Mouse (Mus musculus) limb, embryonic 10.5 days (tissue): ENCODE data around the gene Gm3047. TPM values are rescaled to one million over a fixed set of nuclear protein-coding genes. Genes with fewer than 3 reads are reported as not detected.
"Not testable (repeated sequence)": the region's sequence is repeated elsewhere in the genome, so short reads cannot be mapped to it uniquely, and the experiment has no call there.

Experiments
- DNase-seq: peaks from one replicate; pipeline ENCODE4 v3.0.0-alpha.2; 2017; ENCODE audit warnings: low spot score
- H3K27ac ChIP-seq: fragments of 300-500 bp; sonication (generic); 2 replicates; pipeline ENCODE4 v1.5.1; 2016; ENCODE audit warnings: mild to moderate bottlenecking
- H3K27me3 ChIP-seq: fragments of 300-500 bp; sonication (generic); 2 replicates; pipeline ENCODE4 v1.6.1; 2016; ENCODE audit warnings: low read depth, mild to moderate bottlenecking; ENCODE audit not compliant: poor library complexity, severe bottlenecking
- H3K36me3 ChIP-seq: fragments of 300-500 bp; sonication (generic); 2 replicates; pipeline ENCODE4 v1.6.1; 2016; ENCODE audit warnings: mild to moderate bottlenecking, moderate library complexity
- H3K4me1 ChIP-seq: fragments of 300-500 bp; sonication (generic); 2 replicates; pipeline ENCODE4 v1.6.1; 2016
- H3K4me3 ChIP-seq: fragments of 300-500 bp; sonication (generic); 2 replicates; pipeline ENCODE4 v1.5.1; 2016; ENCODE audit warnings: mild to moderate bottlenecking, moderate library complexity
- H3K9me3 ChIP-seq: fragments of 300-500 bp; sonication (generic); replicated peaks from 2 replicates; pipeline ENCODE4 v1.6.1; 2016; ENCODE audit warnings: mild to moderate bottlenecking
- WGBS: fragments of 180-500 bp; shearing (Covaris S2); methylation state at CpG from one replicate; pipeline ENCODE4 v1.1.7; 2016; 5-methylcytosine and 5-hydroxymethylcytosine counted together
- polyA plus RNA-seq: library from polyadenylated mRNA; unstranded; fragments of >200 nt; fragmentation: Nextera tagmentation; extraction: Ambion mirVana; gene quantifications from 2 replicates; pipeline ENCODE4 v1.2.1, GENCODE M21; 2016

Gm3047 gene
- not detected in 2 replicates for polyA plus RNA-seq

- H3K36me3 ChIP-seq, H3K9me3 ChIP-seq, H3K27ac ChIP-seq, H3K4me3 ChIP-seq, H3K4me1 ChIP-seq, DNase-seq, H3K27me3 ChIP-seq: not testable (repeated sequence)
- no CpG with 5 or more reads among the region's 2 CpGs for WGBS
Measured at GRCm38 (mm10) chr14:4555105-4555504, at the start of gene Gm3047. Gene Gm3047, plus strand, starts transcription at chr14:4555405.

Other genes with a start within 250 kb of the Gm3047 start
- not detected in 2 replicates for gene Gm3149, start 238.1 kb upstream of the Gm3047 start, polyA plus RNA-seq
- gene 2610042L04Rik, start 220.6 kb upstream of the Gm3047 start, polyA plus RNA-seq, result 0.85 and 0.96 TPM in 2 replicates
- gene Gm3159, start 157.9 kb upstream of the Gm3047 start, polyA plus RNA-seq, result not detected in 2 replicates
- 0.23 TPM in 1 of 2 replicates, not detected in the other for gene Gm3164, start 140.0 kb upstream of the Gm3047 start, polyA plus RNA-seq
- gene Gm3173, start 124.4 kb upstream of the Gm3047 start, polyA plus RNA-seq, result not detected in 2 replicates
- not detected in 2 replicates for gene Gm3182, start 73.7 kb upstream of the Gm3047 start, polyA plus RNA-seq
- not detected in 2 replicates for gene Gm8159, start 76.9 kb downstream of the Gm3047 start, polyA plus RNA-seq
- gene Gm3239, start 108.8 kb downstream of the Gm3047 start, polyA plus RNA-seq, result not detected in 2 replicates
- not detected in 2 replicates for gene Gm7876, start 153.8 kb downstream of the Gm3047 start, polyA plus RNA-seq
- 0.20 TPM in 1 of 2 replicates, not detected in the other for gene Gm3252, start 171.4 kb downstream of the Gm3047 start, polyA plus RNA-seq
- not detected in 2 replicates for gene Gm9602, start 220.9 kb downstream of the Gm3047 start, polyA plus RNA-seq